Mouse (Mus musculus) C2C12 (cell line): ENCODE measurements around the gene Sept1. TPM values are rescaled to one million over a fixed set of nuclear protein-coding genes. Genes with fewer than 3 reads are reported as not detected.

Source experiments
- H3K27me3 ChIP-seq: one replicate; pipeline ENCODE4 v1.6.1; 2011; ENCODE audit not compliant: control insufficient read depth, insufficient read depth, insufficient read length
- H3K36me3 ChIP-seq: one replicate; pipeline ENCODE4 v1.6.1; 2011; ENCODE audit not compliant: control insufficient read depth, insufficient read depth
- H3K4me3 ChIP-seq: one replicate; pipeline ENCODE4 v1.5.1; 2011; ENCODE audit warnings: mild to moderate bottlenecking, control low read depth; ENCODE audit not compliant: poor library complexity, insufficient read depth, severe bottlenecking
- H3K79me2 ChIP-seq: one replicate; pipeline ENCODE4 v1.6.1; 2011; ENCODE audit not compliant: control insufficient read depth, insufficient read depth
- H3K79me3 ChIP-seq: one replicate; pipeline ENCODE4 v1.6.1; 2011; ENCODE audit warnings: low read depth, control low read depth
- H3ac ChIP-seq: one replicate; pipeline ENCODE3; 2011; ENCODE audit warnings: low read depth; ENCODE audit not compliant: control insufficient read depth, insufficient read length
- CEBPB ChIP-seq: IDR thresholded peaks from one replicate; pipeline ENCODE4 v1.6.1; 2011; ENCODE audit warnings: low read depth, mild to moderate bottlenecking, control low read depth, moderate library complexity
- CTCF ChIP-seq: IDR thresholded peaks from one replicate; pipeline ENCODE4 v1.5.1; 2011; ENCODE audit not compliant: control insufficient read depth, insufficient read depth, insufficient read length
- FOSL1 ChIP-seq: IDR thresholded peaks from one replicate; pipeline ENCODE4 v1.8.0; 2011; ENCODE audit warnings: mild to moderate bottlenecking, low read length; ENCODE audit not compliant: poor library complexity, insufficient read depth, severe bottlenecking
- MAX ChIP-seq: IDR thresholded peaks from one replicate; pipeline ENCODE4 v1.6.1; 2011; ENCODE audit warnings: mild to moderate bottlenecking, control low read depth
- MYOD1 ChIP-seq: IDR thresholded peaks from one replicate; pipeline ENCODE4 v1.6.1; 2011; ENCODE audit warnings: low read depth; ENCODE audit not compliant: control insufficient read depth, insufficient read length
- MYOG ChIP-seq: IDR thresholded peaks from one replicate; pipeline ENCODE4 v1.6.1; 2011; ENCODE audit not compliant: control insufficient read depth, insufficient read length; ENCODE audit errors: extremely low read depth
- USF1 ChIP-seq: IDR thresholded peaks from one replicate; pipeline ENCODE4 v1.6.1; 2011; ENCODE audit warnings: low read depth, mild to moderate bottlenecking, control low read depth, moderate library complexity
- polyA plus RNA-seq: library from polyadenylated mRNA; unstranded; fragments of >200 nt; fragmentation: generic; extraction: Trizol; gene quantifications from one replicate; pipeline ENCODE4 v1.2.1, GENCODE M21; 2012; ENCODE audit warnings: missing spikeins

Sept1 gene
- polyA plus RNA-seq, 1 experiment = 1.7 TPM

- TF ChIP-seq USF1 (peak; percentile 3), MYOG (no peak), CEBPB (peak; percentile 70), MAX (peak; percentile 79), CTCF (no peak), MYOD1 (no peak)
- Histone ChIP-seq H3K79me2 (peaks cover 23% of the 10 kb centered on the region), H3ac (peak within 1 kb of the TSS; percentile 91), H3K79me3 (peaks cover 11% of the 10 kb centered on the region), H3K36me3 (peaks cover 54% of the 10 kb centered on the region), H3K27me3 (no peaks in the 10 kb centered on the region), H3K4me3 (peak within 1 kb of the TSS; percentile 55)
Measured at GRCm38 (mm10) chr7:127195544-127196295, 37.2 kb downstream of the Sept1 start, which contains the start of gene Cd2bp2. Cd2bp2 (minus strand) TSS chr7:127196050.

GRCm38 (mm10) chr7:127194633-127195029 is 38.3 kb downstream of the Sept1 start:
- Histone ChIP-seq H3ac (peak overlapping the region; percentile 91), H3K27me3 (no peaks in the 10 kb centered on the region), H3K4me3 (peak overlapping the region; percentile 55), H3K79me2 (peaks cover 23% of the 10 kb centered on the region), H3K79me3 (peaks cover 11% of the 10 kb centered on the region), H3K36me3 (peaks cover 46% of the 10 kb centered on the region)
- TF ChIP-seq MAX = no peak
- no peak for TF ChIP-seq CTCF
- TF ChIP-seq MYOD1 = no peak
- TF ChIP-seq MYOG = no peak
- TF ChIP-seq CEBPB = no peak
- TF ChIP-seq FOSL1 = no peak
- TF ChIP-seq USF1 = no peak

DNA sequence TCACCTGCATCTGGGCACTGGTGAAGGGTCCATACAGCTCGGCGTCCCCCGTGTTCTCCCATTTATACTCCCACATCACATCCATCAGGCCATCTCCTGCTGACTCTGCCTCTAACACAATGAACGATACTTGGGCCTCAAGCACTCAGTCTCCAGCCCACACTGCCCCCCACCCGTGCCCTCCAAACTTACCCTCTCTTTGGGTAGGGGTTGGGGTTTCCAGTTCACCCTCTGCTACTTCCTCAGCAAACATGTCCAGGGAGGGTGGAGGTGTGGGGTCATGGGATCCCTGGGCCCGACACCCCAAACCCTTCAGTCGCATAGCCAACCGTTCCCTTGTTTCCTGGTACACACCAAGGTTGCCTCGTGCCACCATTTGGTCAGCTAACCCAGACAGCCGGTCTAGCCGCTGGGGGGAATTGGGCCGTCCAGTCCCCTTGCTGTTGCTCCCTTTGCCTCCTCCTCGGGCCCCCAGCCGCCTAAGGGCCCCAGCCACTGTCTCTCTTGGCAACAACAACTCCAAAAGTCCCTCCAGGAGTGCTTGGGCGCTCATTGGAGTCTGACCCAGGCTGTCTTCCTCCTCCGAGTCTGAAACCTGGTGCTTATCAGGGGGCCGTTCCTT is 38.8 kb downstream of the Sept1 start:
- TF ChIP-seq CTCF (no peak), USF1 (no peak), FOSL1 (no peak), MYOG (no peak), MAX (no peak), MYOD1 (no peak), CEBPB (no peak)
- Histone ChIP-seq H3K79me3 (peaks cover 11% of the 10 kb centered on the region), H3ac (no peak overlapping the region), H3K4me3 (no peak overlapping the region), H3K79me2 (peaks cover 23% of the 10 kb centered on the region), H3K36me3 (peaks cover 41% of the 10 kb centered on the region), H3K27me3 (no peaks in the 10 kb centered on the region)

- Histone ChIP-seq H3K27me3 (no peaks in the 10 kb centered on the region), H3K4me3 (no peak overlapping the region), H3K36me3 (peaks cover 34% of the 10 kb centered on the region), H3K79me2 (peaks cover 23% of the 10 kb centered on the region), H3ac (no peak overlapping the region), H3K79me3 (peaks cover 11% of the 10 kb centered on the region)
- TF ChIP-seq FOSL1 = no peak
Measured at GRCm38 (mm10) chr7:127192989-127193388, 39.9 kb downstream of the Sept1 start.

GRCm38 (mm10) chr7:127190672-127191071 is 42.3 kb downstream of the Sept1 start:
- H3K27me3 ChIP-seq = no peaks in the 10 kb centered on the region
- peaks cover 11% of the 10 kb centered on the region for H3K79me3 ChIP-seq
- peaks cover 29% of the 10 kb centered on the region for H3K36me3 ChIP-seq
- TF ChIP-seq MAX = no peak
- no peak for TF ChIP-seq FOSL1
- no peak for TF ChIP-seq USF1
- TF ChIP-seq CEBPB = no peak
- TF ChIP-seq MYOD1 = no peak
- TF ChIP-seq CTCF = no peak
- no peak for TF ChIP-seq MYOG
- no peak overlapping the region for H3ac ChIP-seq
- H3K79me2 ChIP-seq = peaks cover 23% of the 10 kb centered on the region
- no peak overlapping the region for H3K4me3 ChIP-seq
